Mouse (Mus musculus) layer of hippocampus, adult 18-20 months (tissue): Measurements from ENCODE around the gene Fam161a. TPM values are rescaled to one million over a fixed set of nuclear protein-coding genes. Genes with fewer than 3 reads are reported as not detected.
"Not testable (repeated sequence)": the region's sequence is repeated elsewhere in the genome, so short reads cannot be mapped to it uniquely, and the experiment has no call there.

ENCODE experiments used
- DNase-seq, 2 experiments: peaks; one replicate each; pipeline ENCODE4 v3.0.0; 2022; ENCODE audit warnings: low spot score in 2 of 2
- total RNA-seq, 2 experiments: library from RNA; stranded (reverse); gene quantifications; 2 replicates each; pipeline ENCODE4 v1.2.3; 2021

Gene Fam161a
- total RNA-seq, 2 experiments from 2014 or later, result 3.2 to 4.2 TPM

DNA sequence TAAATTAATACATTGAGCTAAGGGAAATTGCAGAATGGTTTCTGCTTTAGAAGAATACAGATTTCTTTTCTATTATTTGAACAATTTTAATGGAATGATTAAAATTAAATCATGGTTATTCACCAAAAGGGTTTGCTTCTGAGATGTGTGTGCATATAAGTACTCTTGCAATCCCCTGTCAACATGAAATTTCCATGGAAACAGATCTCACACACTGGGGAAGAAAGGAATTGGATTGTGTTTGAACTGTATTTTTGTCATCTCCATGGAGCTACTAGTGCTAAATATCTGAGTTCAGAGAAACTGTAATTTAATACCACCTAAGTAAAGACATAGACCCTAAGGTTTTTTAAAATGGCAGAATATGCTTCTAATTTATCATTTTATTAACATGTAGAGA, 42.3 kb downstream of the Fam161a start:
- no peak for DNase-seq

DNA sequence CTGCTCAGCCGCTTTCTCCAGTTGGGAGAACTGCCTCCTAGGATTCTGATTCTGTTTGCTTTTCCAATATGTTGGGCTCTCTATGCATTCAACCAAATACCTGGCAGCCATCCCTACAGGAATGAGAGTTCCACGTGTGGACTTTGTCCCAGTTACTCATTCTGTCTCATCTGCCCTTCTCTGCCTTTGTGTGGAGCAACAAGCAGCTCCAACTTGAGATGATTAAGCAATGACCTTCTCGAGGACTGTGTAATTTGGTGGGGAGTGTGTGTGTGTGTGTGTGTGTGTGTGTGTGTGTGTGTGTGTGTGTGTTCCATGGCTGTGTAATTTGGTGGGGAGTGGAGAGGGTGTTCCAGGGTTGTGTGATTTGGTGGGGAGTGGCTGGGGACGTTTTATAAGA, 45.0 kb downstream of the Fam161a start:
- DNase-seq, result no peak

DNA sequence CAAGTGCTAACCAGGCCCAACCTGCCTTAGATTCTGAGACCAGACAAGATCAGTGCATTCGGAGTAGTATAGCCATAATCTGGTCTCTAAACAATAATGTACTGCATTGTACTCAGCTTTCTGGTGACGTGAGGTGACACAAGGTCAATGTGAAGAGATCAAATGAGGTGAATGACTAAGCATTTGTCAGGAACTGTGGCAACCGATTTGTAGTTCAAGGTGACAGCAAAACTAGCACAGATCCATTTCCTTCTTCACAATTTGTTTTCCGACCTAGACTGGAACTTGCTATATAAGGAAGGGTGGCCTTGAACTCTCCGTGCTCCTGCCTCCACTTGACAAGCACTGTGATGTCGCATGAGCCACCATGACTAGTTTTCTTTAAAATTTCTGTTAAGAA, 55.8 kb downstream of the Fam161a start:
- DNase-seq, result no peak

DNA sequence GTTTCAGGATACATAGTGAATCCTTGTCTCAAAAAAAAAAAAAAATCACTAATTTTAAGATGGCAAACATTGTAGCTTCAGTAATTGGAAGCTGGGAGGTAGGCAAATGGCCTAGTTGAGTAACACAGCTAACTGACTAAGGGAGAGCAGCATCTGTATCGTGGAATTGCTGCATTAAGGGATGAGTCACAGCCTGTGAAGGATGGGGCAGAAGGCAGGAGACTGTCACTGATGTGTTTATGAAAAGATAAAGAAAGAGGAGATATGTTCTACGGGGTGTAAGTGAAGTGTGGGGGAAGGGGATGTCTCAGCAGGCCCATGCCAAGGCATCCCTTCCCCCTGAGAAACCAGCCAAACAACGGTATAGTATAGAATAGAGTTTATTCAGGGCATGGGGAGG, 56.5 kb downstream of the Fam161a start:
- peak; percentile 13 for DNase-seq

DNA sequence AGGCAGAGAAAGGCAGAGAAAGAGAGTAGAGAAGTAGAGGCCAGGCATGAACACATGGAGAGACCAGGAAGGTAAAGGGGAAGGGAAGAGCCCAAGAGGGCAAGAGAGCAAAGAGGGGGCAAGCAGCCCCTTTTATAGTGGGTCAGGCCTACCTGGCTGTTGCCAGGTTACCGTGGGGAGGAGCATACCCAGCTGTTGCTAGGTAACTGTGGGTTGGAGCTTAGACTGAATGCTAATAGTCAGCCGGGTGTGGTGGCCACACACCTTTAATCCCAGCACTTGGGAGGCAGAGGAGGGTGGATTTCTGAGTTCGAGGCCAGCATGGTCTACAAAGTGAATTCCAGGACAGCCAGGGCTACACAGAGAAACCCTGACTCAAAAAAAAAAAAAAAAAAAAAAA, 56.9 kb downstream of the Fam161a start:
- not testable (repeated sequence) for DNase-seq

DNA sequence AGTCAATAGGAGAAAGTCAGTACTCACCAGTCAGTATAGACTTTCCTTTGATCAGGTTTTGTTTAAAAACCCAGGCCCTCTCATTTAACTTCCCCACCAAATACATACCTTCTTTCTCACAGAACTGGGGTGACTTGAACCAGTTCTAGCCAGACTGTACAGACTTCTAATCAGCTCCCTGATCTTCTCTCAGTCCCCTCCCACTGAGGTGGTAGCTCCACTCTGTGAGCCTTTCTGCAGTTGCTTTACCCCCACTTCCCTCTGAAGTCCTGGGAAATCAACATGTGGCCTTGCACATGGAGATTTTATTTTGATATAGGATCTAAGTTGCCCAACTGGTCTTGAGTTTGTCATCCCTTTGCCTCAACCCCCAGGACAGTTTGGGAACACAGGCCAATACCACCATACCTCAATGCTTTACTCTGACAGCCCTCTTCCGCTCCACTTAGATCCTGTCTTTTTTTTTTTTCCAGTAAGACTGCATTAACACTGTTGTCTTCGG, 57.9 kb downstream of the Fam161a start:
- DNase-seq, result no peak

DNA sequence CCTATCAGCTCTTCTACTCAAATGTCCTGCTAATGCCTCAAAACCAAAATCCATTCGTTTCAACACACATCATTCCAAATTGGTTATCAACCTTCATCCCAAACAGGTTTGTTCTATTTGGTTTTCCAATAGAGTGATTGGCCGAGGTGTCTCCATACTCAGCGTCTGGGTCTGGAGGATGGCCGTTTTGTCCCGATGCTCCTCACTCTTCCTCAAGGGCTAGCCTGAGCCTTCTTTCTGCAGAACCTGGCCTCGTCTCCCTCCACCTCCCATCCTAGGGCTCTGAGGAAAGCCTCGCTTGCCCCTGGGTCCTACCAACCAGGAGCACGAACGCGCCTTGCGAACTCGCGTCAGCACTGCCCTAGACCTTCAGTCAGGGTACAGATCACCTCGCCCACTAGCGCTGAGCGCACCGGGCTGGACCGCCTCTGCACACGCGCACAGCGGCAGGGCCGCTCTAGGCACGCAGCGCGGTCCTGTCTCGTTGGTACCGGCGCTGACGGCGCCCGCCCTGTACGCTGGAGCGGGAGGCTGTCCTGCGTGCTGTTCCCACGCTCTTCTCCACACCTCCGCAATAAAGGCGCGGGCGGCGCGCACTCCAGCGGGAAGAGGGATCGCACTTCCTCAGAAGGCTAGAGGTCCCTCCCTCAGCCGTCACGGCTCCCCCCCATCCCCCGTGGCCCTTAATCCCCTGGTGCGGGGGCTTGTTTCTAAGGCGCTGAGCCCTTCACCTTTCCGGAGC, 60.2 kb downstream of the Fam161a start:
- peak; percentile 90 to 92 for DNase-seq

DNA sequence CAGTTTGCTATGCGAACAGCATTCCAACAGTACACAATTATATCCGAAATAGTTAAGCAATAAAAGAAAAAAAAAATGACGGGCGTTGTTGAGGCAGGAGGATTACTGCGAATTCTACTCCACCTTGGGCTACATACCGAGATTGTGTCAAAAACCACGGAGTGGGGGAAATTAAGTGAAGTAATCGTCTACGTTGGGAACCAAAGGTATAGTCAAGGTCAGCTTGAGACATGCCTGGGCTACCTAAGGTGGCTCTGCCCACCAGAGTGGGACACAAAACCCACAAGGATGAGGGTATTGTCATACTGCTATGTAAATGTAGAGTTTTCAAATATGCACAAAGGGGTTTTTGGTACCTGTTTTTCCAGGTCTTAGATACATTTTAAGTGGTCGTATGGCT, 60.9 kb downstream of the Fam161a start:
- DNase-seq, result no peak

DNA sequence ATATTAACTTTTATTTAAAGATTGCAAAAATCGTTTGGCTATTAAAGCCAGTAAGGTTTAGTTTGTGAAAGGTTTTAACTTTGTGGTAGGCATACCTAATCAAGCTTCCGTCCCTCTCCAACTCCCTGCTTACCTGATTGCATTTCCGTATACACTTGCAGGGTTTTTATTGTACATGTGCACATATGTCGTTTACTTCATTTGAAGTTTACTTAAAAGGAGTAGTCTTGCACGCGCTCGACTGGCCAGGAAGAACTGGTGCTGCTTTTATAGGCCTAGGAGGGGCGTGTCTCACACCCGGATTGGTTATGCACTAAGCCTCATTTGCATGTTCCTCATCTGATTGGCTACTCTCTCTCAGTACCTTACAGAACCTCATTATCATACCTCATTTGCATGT, 61.7 kb downstream of the Fam161a start:
- not testable (repeated sequence) for DNase-seq

DNA sequence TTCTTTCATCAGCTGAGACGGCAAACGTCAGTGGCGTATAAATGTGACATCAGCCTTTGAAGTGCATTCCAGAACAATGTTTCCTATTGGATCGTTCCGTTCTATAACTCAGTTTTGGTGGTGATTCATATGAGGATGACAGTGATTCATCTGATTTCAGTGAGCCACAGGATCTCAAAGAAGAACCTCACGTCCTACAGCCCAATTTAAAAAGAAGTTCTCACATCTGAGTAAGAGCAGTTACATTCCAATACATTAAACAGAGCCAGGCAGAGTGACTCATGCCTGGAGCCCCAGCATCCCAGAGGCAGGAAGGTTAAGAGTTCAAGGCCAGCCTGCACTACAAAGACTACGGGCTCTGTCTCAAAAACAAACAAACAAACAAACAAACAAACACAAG, 67.5 kb downstream of the Fam161a start:
- peak in 1 of 2 experiments; percentile 13 for DNase-seq

DNA sequence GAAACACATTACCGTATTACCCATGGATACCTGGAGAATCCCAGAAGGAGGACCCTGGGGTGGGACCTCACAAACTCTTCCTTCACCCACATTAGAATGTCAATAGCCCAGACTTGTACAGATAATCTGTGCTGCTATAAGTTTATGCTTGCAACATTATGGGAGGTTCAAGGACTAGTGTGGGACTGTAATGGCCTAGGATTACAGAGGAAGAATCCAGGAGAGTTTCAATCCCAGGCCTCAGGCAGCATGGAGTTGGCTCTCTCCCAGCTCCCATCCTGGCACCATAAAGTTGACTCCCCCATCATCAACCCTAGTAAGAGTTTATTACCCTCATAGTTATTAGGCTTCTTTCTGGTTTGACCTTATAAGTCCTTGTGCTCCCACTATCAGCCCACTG, 71.2 kb downstream of the Fam161a start:
- DNase-seq, result no peak

Other genes starting within 250 kb of the Fam161a start
- 10 to 100 TPM; 12.9 to 14.7 TPM for gene B3gnt2, start 146.6 kb upstream of the Fam161a start, total RNA-seq
- gene Zrsr1, start 35.5 kb upstream of the Fam161a start, total RNA-seq, result 10 to 100 TPM; 71.3 to 72.3 TPM
- 1 to 10 TPM; 8.6 to 9.3 TPM for gene Gm28048, start 25.4 kb upstream of the Fam161a start, total RNA-seq
- 10 to 100 TPM; 58.4 to 63.7 TPM for gene Commd1, start 25.1 kb upstream of the Fam161a start, total RNA-seq
- 100 to 1,000 TPM; 115 to 123 TPM for gene Cct4, start 17.0 kb upstream of the Fam161a start, total RNA-seq
- 10 to 100 TPM; 63.3 to 68.2 TPM for gene Xpo1, start 248.5 kb downstream of the Fam161a start, total RNA-seq